ENCODE assay signal across 28 mouse cellular contexts in genomic region chr14:79225458-79225857, GRCm38 (mm10). TPM values are rescaled to one million over a fixed set of nuclear protein-coding genes. Genes with fewer than 3 reads are reported as not detected.
DNase-seq lines count a peak whose midpoint lies in the region; ATAC-seq and TF ChIP-seq lines count a peak whose summit lies in the region.
"Had no signal": no experiment of that assay in that cellular context is flagged by ENCODE, and none has a peak within 500 bp of the region (broad histone marks: within the 10 kb centered on the region; RNA-seq: fewer than 3 reads in every experiment).

No protein-coding gene starts in this region.

- no peak for TF ChIP-seq CTCF in lung, postnatal 0 days (IDR thresholded peaks at IDR 0.05)

- TF ChIP-seq EP300 in lung, postnatal 0 days (IDR thresholded peaks at IDR 0.05), result no peak

- H3K4me2 ChIP-seq in forebrain, embryonic 15.5 days (replicated peaks), result no peak overlapping the region
- peak overlapping the region; percentile 3; the same call in 1 of the 2 replicates for H3K4me2 ChIP-seq in heart, embryonic 14.5 days (ENCODE audit: low read length)
- no peak overlapping the region for H3K4me2 ChIP-seq in lung, postnatal 0 days (replicated peaks; ENCODE audit: low read depth, low read length)
- H3K4me2 ChIP-seq: limb, embryonic 12.5 days; liver, embryonic 13.5 days; neural tube, embryonic 15.5 days had no signal

- DNase-seq in forebrain, embryonic 10.5 days (ENCODE audit: extremely low spot score, low spot score), result no peak
- no peak for DNase-seq in heart, postnatal 14 days
- no peak for DNase-seq in lung, postnatal 0 days (ENCODE audit: low spot score)
- DNase-seq in lung, postnatal 25 days (ENCODE audit: low spot score), result no peak
- DNase-seq in heart, postnatal 10 days, result peak; percentile 24 to 38
- no peak for DNase-seq in cerebellum, adult 18-20 months
- DNase-seq: adrenal gland, adult 8-10 months; cerebellum, adult 9-10 months; forebrain, postnatal 0 days; gastrocnemius, postnatal 36 days; kidney, adult 9 months; kidney, postnatal 4 days; liver, embryonic 13.5 days; lung, postnatal 14 days; right cerebral cortex, postnatal 14 days; spleen, adult 18-20 months; thymus, postnatal 14 days had no signal

- intact Hi-C loops in heart, postnatal 14 days (cut with DNase I), result loop anchor here (5.0 kb wide), 1 partner anchor 103 kb away; no protein-coding TSS in a partner anchor
- intact Hi-C loops in heart, postnatal 10 days (cut with DNase I), result no loop called here

- ATAC-seq in forebrain, embryonic 15.5 days (replicated peaks), result no peak
- peak; percentile 83 for ATAC-seq in heart, embryonic 14.5 days (ENCODE audit: insufficient number of reproducible peaks, insufficient read depth, low FRiP score, low read depth)
- no peak for ATAC-seq in lung, postnatal 0 days
- ATAC-seq: forebrain, postnatal 0 days; midbrain, embryonic 16.5 days had no signal

- no peak overlapping the region for H3K4me3 ChIP-seq in forebrain, embryonic 10.5 days
- H3K4me3 ChIP-seq in forebrain, embryonic 15.5 days, result no peak overlapping the region
- no peak overlapping the region for H3K4me3 ChIP-seq in heart, embryonic 14.5 days (ENCODE audit: control insufficient read depth in 1 of 2, insufficient read depth in 1 of 2, low read depth in 1 of 2, low read length in 2 of 2)
- H3K4me3 ChIP-seq in lung, postnatal 0 days (ENCODE audit: low read depth, low read length), result no peak overlapping the region
- H3K4me3 ChIP-seq: limb, embryonic 12.5 days; liver, embryonic 13.5 days; megakaryocyte, embryonic 14.5 days; neural tube, embryonic 15.5 days had no signal

- 81% methylated on average over 8 of the region's 8 CpGs for WGBS in forebrain, embryonic 10.5 days
- WGBS in forebrain, embryonic 15.5 days, result 80% methylated on average over 8 of the region's 8 CpGs
- 30% methylated on average over 8 of the region's 8 CpGs for WGBS in heart, embryonic 14.5 days
- WGBS in lung, postnatal 0 days, result 70% methylated on average over 8 of the region's 8 CpGs

- H3K9me3 ChIP-seq in forebrain, embryonic 10.5 days, result no peaks in the 10 kb centered on the region
- H3K9me3 ChIP-seq in forebrain, embryonic 15.5 days, result no peaks in the 10 kb centered on the region
- H3K9me3 ChIP-seq in heart, embryonic 14.5 days (ENCODE audit: control insufficient read depth, low read length), result no peaks in the 10 kb centered on the region
- no peaks in the 10 kb centered on the region for H3K9me3 ChIP-seq in lung, postnatal 0 days (ENCODE audit: low read length)
- H3K9me3 ChIP-seq: limb, embryonic 12.5 days; liver, embryonic 13.5 days; megakaryocyte, embryonic 14.5 days; neural tube, embryonic 15.5 days had no signal

- H3K4me1 ChIP-seq in forebrain, embryonic 10.5 days, result peaks cover 19% of the 10 kb centered on the region
- no peaks in the 10 kb centered on the region for H3K4me1 ChIP-seq in forebrain, embryonic 15.5 days
- peaks cover 16 to 20% of the 10 kb centered on the region in 2 experiments for H3K4me1 ChIP-seq in heart, embryonic 14.5 days (ENCODE audit: control insufficient read depth in 2 of 2, insufficient read depth in 2 of 2, low read length in 2 of 2)
- peaks cover 3% of the 10 kb centered on the region; the same call in 1 of the 2 replicates for H3K4me1 ChIP-seq in lung, postnatal 0 days (ENCODE audit: insufficient read depth, low read depth, low read length)
- H3K4me1 ChIP-seq: liver, embryonic 13.5 days; neural tube, embryonic 15.5 days had no signal

- H3K27me3 ChIP-seq in forebrain, embryonic 10.5 days (ENCODE audit: poor library complexity, severe bottlenecking), result no peaks in the 10 kb centered on the region
- no peaks in the 10 kb centered on the region for H3K27me3 ChIP-seq in forebrain, embryonic 15.5 days
- H3K27me3 ChIP-seq in heart, embryonic 14.5 days (ENCODE audit: control insufficient read depth, insufficient read depth, low read length), result peaks cover 47% of the 10 kb centered on the region
- no peaks in the 10 kb centered on the region for H3K27me3 ChIP-seq in lung, postnatal 0 days (replicated peaks; ENCODE audit: insufficient read depth, low read length)
- H3K27me3 ChIP-seq: liver, embryonic 13.5 days; megakaryocyte, embryonic 14.5 days; neural tube, embryonic 15.5 days had no signal

- H3K27ac ChIP-seq in forebrain, embryonic 10.5 days, result peak overlapping the region; percentile 45
- H3K27ac ChIP-seq in forebrain, embryonic 15.5 days (replicated peaks), result no peak overlapping the region
- H3K27ac ChIP-seq in heart, embryonic 14.5 days (replicated peaks in 1 of 2; ENCODE audit: control insufficient read depth in 1 of 2, insufficient read depth in 1 of 2, low read depth in 2 of 2, low read length in 2 of 2), result peak overlapping the region; percentile 39 to 50; a peak in 3 of 4 replicates
- peak overlapping the region; percentile 47 for H3K27ac ChIP-seq in lung, postnatal 0 days (ENCODE audit: low read length)
- H3K27ac ChIP-seq: limb, embryonic 12.5 days; liver, embryonic 13.5 days; neural tube, embryonic 15.5 days had no signal

- H3K9ac ChIP-seq in forebrain, embryonic 15.5 days (replicated peaks), result no peak overlapping the region
- no peak overlapping the region for H3K9ac ChIP-seq in heart, embryonic 14.5 days (ENCODE audit: low read length)
- no peak overlapping the region for H3K9ac ChIP-seq in lung, postnatal 0 days (replicated peaks; ENCODE audit: low read depth)
- H3K9ac ChIP-seq: forebrain, postnatal 0 days; limb, embryonic 12.5 days; liver, embryonic 13.5 days; neural tube, embryonic 15.5 days had no signal

- H3K36me3 ChIP-seq in forebrain, embryonic 10.5 days (replicated peaks), result no peaks in the 10 kb centered on the region
- H3K36me3 ChIP-seq in forebrain, embryonic 15.5 days, result no peaks in the 10 kb centered on the region
- H3K36me3 ChIP-seq in heart, embryonic 14.5 days (ENCODE audit: control insufficient read depth, insufficient read depth, low read length), result no peaks in the 10 kb centered on the region
- no peaks in the 10 kb centered on the region for H3K36me3 ChIP-seq in lung, postnatal 0 days (ENCODE audit: insufficient read depth, low read length)
- H3K36me3 ChIP-seq: limb, embryonic 12.5 days; liver, embryonic 13.5 days; neural tube, embryonic 15.5 days had no signal

RNA-seq across cellular contexts. Expression of gene Zfp957, which starts 21.7 kb away (rescaled TPM):
- not detected in 2 replicates for polyA plus RNA-seq in forebrain, embryonic 10.5 days (2016; fragmentation: Nextera tagmentation; extraction: Ambion mirVana)
- not detected in 2 replicates for polyA plus RNA-seq in forebrain, embryonic 15.5 days (2015; fragmentation: Nextera tagmentation; extraction: Ambion mirVana)
- not detected in 2 replicates for polyA plus RNA-seq in heart, embryonic 14.5 days (2014; fragmentation: Nextera tagmentation; extraction: Ambion mirVana)
- not detected for total RNA-seq in heart, postnatal 14 days (2021)
- polyA plus RNA-seq in lung, postnatal 0 days (2015; fragmentation: Nextera tagmentation; extraction: Ambion mirVana), result not detected in 2 replicates
- not detected for total RNA-seq in heart, postnatal 10 days (2021)
- total RNA-seq: common myeloid progenitor, adult 5-6 weeks; forebrain, postnatal 0 days; gastrocnemius, postnatal 36 days; layer of hippocampus, postnatal 10 days; left cerebral cortex, postnatal 10 days had no signal
- polyA plus RNA-seq: embryonic facial prominence, embryonic 11.5 days; forebrain, postnatal 0 days; hindbrain, embryonic 11.5 days; limb, embryonic 12.5 days; liver, embryonic 13.5 days; midbrain, embryonic 16.5 days; neural tube, embryonic 15.5 days had no signal

Comparison
In these comparisons a context has a peak if more than half of its experiments do, and no peak if none do; other contexts are left out.
1. DNase-seq: peak in heart, postnatal 10 days (2 of 2); none in forebrain, embryonic 10.5 days (single experiment), heart, postnatal 14 days (0 of 2), lung, postnatal 0 days (single experiment), lung, postnatal 25 days (single experiment) and cerebellum, adult 18-20 months (0 of 2).